Mouse (Mus musculus) kidney, embryonic 15.5 days (tissue): Measurements from ENCODE around the gene Ltbp2. TPM values are rescaled to one million over a fixed set of nuclear protein-coding genes. Genes with fewer than 3 reads are reported as not detected.

Experiments
- ATAC-seq: fragments of 200-750 bp; cut with Nextera tagmentation; replicated peaks from 2 replicates; pipeline ENCODE4 v1.8.0; 2017; ENCODE audit warnings: moderate TSS enrichment; ENCODE audit not compliant: low FRiP score
- H3K27ac ChIP-seq: fragments of 300-500 bp; sonication (generic); 2 replicates; pipeline ENCODE4 v1.5.1; 2015; ENCODE audit warnings: mild to moderate bottlenecking, inconsistent platforms
- H3K27me3 ChIP-seq: fragments of 300-500 bp; sonication (generic); 2 replicates; pipeline ENCODE4 v1.6.1; 2015; ENCODE audit warnings: inconsistent platforms
- H3K36me3 ChIP-seq: fragments of 300-500 bp; sonication (generic); 2 replicates; pipeline ENCODE4 v1.6.1; 2015; ENCODE audit warnings: inconsistent platforms
- H3K4me1 ChIP-seq: fragments of 300-500 bp; sonication (generic); 2 replicates; pipeline ENCODE4 v1.6.1; 2015; ENCODE audit warnings: inconsistent platforms
- H3K4me2 ChIP-seq: fragments of 300-500 bp; sonication (generic); 2 replicates; pipeline ENCODE4 v1.6.1; 2015; ENCODE audit warnings: moderate library complexity, mild to moderate bottlenecking, inconsistent platforms
- H3K4me3 ChIP-seq: fragments of 300-500 bp; sonication (generic); replicated peaks from 2 replicates; pipeline ENCODE4 v1.5.1; 2015; ENCODE audit warnings: mild to moderate bottlenecking, inconsistent platforms
- H3K9ac ChIP-seq: fragments of 300-500 bp; sonication (generic); 2 replicates; pipeline ENCODE4 v1.6.1; 2015; ENCODE audit warnings: mild to moderate bottlenecking, inconsistent platforms
- H3K9me3 ChIP-seq: fragments of 300-500 bp; sonication (generic); replicated peaks from 2 replicates; pipeline ENCODE4 v1.6.1; 2016; ENCODE audit warnings: inconsistent platforms
- WGBS: fragments of 180-500 bp; shearing (Covaris S2); methylation state at CpG from one replicate; pipeline ENCODE4 v1.1.7; 2015; ENCODE audit warnings: mixed read lengths; 5-methylcytosine and 5-hydroxymethylcytosine counted together
- polyA plus RNA-seq: library from polyadenylated mRNA; unstranded; fragments of >200 nt; fragmentation: Nextera tagmentation; extraction: Ambion mirVana; gene quantifications from 2 replicates; pipeline ENCODE4 v1.2.1, GENCODE M21; 2015

Gene Ltbp2
- polyA plus RNA-seq: 0.50 and 0.62 TPM in 2 replicates

- H3K4me1 ChIP-seq: peaks cover 20% of the 10 kb centered on the region
- no peaks in the 10 kb centered on the region for H3K9me3 ChIP-seq
- H3K36me3 ChIP-seq: no peaks in the 10 kb centered on the region
- ATAC-seq: peak; percentile 44; the same call in 1 of the 2 replicates
- WGBS: 2% methylated on average over 34 of the region's 34 CpGs
- peak within 1 kb of the TSS; percentile 40 for H3K4me3 ChIP-seq
- 0 out of 2 replicates have a peak within 1 kb of the TSS, but pooled peaks have one; percentile 7 for H3K9ac ChIP-seq
- H3K27me3 ChIP-seq: peaks cover 73% of the 10 kb centered on the region
- peak within 1 kb of the TSS; percentile 58 for H3K4me2 ChIP-seq
- H3K27ac ChIP-seq: no peak within 1 kb of the TSS
Observed at GRCm38 (mm10) chr12:84876481-84877121, at the start of gene Ltbp2. Gene Ltbp2 (minus strand): TSS chr12:84876532.

GRCm38 (mm10) chr12:84924324-84924723, 48.0 kb upstream of the Ltbp2 start:
- Histone ChIP-seq H3K9ac (no peak overlapping the region), H3K4me2 (no peak overlapping the region), H3K4me3 (no peak overlapping the region), H3K4me1 (no peaks in the 10 kb centered on the region), H3K9me3 (no peaks in the 10 kb centered on the region), H3K27me3 (no peaks in the 10 kb centered on the region), H3K27ac (no peak overlapping the region), H3K36me3 (peaks cover 88% of the 10 kb centered on the region)
- no peak for ATAC-seq
- WGBS: 90% methylated on average over 5 of the region's 5 CpGs

DNA sequence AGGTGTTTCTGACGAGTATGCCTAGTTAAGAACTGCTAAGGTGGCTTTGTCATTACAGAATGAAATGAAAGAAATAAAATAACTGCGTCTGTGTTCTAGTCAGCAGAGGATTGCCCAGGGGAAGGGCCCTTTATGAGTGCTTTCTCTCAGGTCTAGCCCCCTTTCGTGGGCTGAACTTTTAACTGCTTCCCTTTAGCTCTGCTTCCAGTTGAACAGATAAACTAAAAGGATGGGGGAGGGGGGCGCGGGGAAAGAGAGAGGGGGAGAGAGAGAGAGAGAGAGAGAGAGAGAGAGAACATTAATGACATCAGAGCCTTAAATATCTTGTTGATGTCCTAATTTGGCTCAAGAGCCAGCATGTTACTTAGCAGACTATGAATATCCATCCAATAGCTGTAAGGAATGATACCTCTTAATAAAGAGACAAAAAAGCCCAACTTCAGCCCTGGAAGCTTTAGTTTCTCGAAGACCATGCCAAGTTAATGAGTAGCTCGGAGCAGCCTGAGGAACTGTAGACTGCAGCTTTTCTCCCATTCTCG, 45.6 kb upstream of the Ltbp2 start:
- Histone ChIP-seq H3K4me1 (no peaks in the 10 kb centered on the region), H3K4me2 (no peak overlapping the region), H3K4me3 (no peak overlapping the region), H3K9ac (no peak overlapping the region), H3K36me3 (peaks cover 90% of the 10 kb centered on the region), H3K9me3 (no peaks in the 10 kb centered on the region), H3K27me3 (no peaks in the 10 kb centered on the region), H3K27ac (no peak overlapping the region)
- WGBS: 82% methylated on average over 8 of the region's 8 CpGs
- ATAC-seq: no peak

GRCm38 (mm10) chr12:84918809-84919208, 42.5 kb upstream of the Ltbp2 start:
- H3K27me3 ChIP-seq: no peaks in the 10 kb centered on the region

GRCm38 (mm10) chr12:84917799-84918198, 41.5 kb upstream of the Ltbp2 start:
- H3K4me1 ChIP-seq: no peaks in the 10 kb centered on the region
- H3K4me3 ChIP-seq: no peak overlapping the region
- H3K9me3 ChIP-seq: no peaks in the 10 kb centered on the region
- H3K4me2 ChIP-seq: no peak overlapping the region
- H3K9ac ChIP-seq: no peak overlapping the region
- no peak overlapping the region for H3K27ac ChIP-seq
- H3K36me3 ChIP-seq: peaks cover 55% of the 10 kb centered on the region
- no peaks in the 10 kb centered on the region for H3K27me3 ChIP-seq
- no peak for ATAC-seq
- 72% methylated on average over 3 of the region's 3 CpGs for WGBS

More at GRCm38 (mm10) chr12:84918809-84919208, 42.5 kb upstream of the Ltbp2 start:
- 89% methylated on average over 6 of the region's 6 CpGs for WGBS
- Histone ChIP-seq H3K4me2 (no peak overlapping the region), H3K9ac (no peak overlapping the region), H3K4me1 (no peaks in the 10 kb centered on the region), H3K27ac (no peak overlapping the region), H3K4me3 (no peak overlapping the region), H3K9me3 (no peaks in the 10 kb centered on the region), H3K36me3 (peaks cover 63% of the 10 kb centered on the region)
- no peak for ATAC-seq

DNA sequence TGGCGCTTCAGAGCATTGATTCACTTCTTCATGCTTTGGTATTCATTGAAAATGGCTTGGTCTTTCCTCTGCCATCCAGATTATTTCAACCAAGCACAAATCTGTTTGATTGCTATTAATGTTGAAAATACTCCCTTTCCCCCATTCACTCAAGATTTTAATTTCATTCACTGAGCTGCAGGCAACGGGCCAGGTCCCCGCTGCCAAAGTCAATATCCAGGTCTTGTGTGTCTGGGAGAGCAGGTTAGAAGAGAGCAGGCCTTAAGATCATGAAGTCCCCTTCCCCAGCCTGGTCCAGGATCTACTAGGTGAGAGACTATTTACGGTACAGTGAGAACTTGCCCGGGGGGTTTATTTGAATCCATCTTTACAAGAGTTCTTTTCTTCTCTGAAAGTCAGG, 38.6 kb upstream of the Ltbp2 start:
- ATAC-seq: no peak
- no peak overlapping the region for H3K27ac ChIP-seq
- H3K36me3 ChIP-seq: peaks cover 31% of the 10 kb centered on the region
- 89% methylated on average over 5 of the region's 5 CpGs for whole genome bisulfite sequencing
- H3K9ac ChIP-seq: no peak overlapping the region
- no peaks in the 10 kb centered on the region for H3K27me3 ChIP-seq
- H3K4me3 ChIP-seq: no peak overlapping the region
- H3K9me3 ChIP-seq: no peaks in the 10 kb centered on the region
- H3K4me1 ChIP-seq: no peaks in the 10 kb centered on the region
- no peak overlapping the region for H3K4me2 ChIP-seq

- no peak overlapping the region for H3K4me3 ChIP-seq
- 85% methylated on average over 4 of the region's 4 CpGs for WGBS
- peaks cover 10% of the 10 kb centered on the region; the same call in 1 of the 2 replicates for H3K36me3 ChIP-seq
- ATAC-seq: no peak
- no peaks in the 10 kb centered on the region for H3K9me3 ChIP-seq
- H3K27me3 ChIP-seq: no peaks in the 10 kb centered on the region
- no peak overlapping the region for H3K4me2 ChIP-seq
- no peak overlapping the region for H3K27ac ChIP-seq
- no peak overlapping the region for H3K9ac ChIP-seq
- 0 out of 2 replicates have a peak, but pooled peaks cover under 1% of the 10 kb centered on the region for H3K4me1 ChIP-seq
Observed at GRCm38 (mm10) chr12:84912652-84913104, 36.3 kb upstream of the Ltbp2 start.

- Histone ChIP-seq H3K4me3 (no peak overlapping the region), H3K4me1 (0 out of 2 replicates have a peak, but pooled peaks cover 4% of the 10 kb centered on the region), H3K9me3 (no peaks in the 10 kb centered on the region), H3K4me2 (no peak overlapping the region), H3K36me3 (peaks cover 1% of the 10 kb centered on the region; the same call in 1 of the 2 replicates), H3K27ac (no peak overlapping the region), H3K27me3 (no peaks in the 10 kb centered on the region), H3K9ac (no peak overlapping the region)
- 89% methylated on average over 2 of the region's 2 CpGs for WGBS
- ATAC-seq: no peak
Observed at GRCm38 (mm10) chr12:84911640-84912039, 35.3 kb upstream of the Ltbp2 start.

DNA sequence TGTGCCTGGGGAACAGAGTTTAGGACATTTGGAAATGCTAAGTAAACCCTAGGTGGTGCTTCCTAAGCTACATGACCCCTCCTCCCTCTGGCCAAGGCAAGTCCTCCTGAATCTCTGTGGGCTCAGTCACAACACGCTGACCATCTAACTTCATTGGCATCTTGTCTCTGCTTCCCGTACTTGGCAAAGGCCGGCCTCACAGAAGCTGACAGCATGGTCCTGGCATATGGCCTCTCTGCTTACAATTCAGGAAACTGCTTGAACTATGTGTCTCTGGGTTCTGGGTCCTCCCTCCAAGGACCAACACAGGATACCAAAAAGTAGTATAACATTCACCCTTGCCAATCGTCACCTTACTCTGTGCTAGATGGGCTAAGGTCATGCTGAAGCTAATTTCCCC, 33.7 kb upstream of the Ltbp2 start:
- Histone ChIP-seq H3K27ac (no peak overlapping the region), H3K9ac (no peak overlapping the region), H3K36me3 (no peaks in the 10 kb centered on the region), H3K27me3 (no peaks in the 10 kb centered on the region), H3K9me3 (no peaks in the 10 kb centered on the region), H3K4me1 (0 out of 2 replicates have a peak, but pooled peaks cover 4% of the 10 kb centered on the region), H3K4me2 (no peak overlapping the region), H3K4me3 (no peak overlapping the region)
- WGBS: 94% methylated on average over 4 of the region's 4 CpGs
- ATAC-seq: no peak

- H3K4me1 ChIP-seq: 0 out of 2 replicates have a peak, but pooled peaks cover 4% of the 10 kb centered on the region
- no peak overlapping the region for H3K9ac ChIP-seq
- no peak overlapping the region for H3K4me3 ChIP-seq
- no peak overlapping the region for H3K4me2 ChIP-seq
- ATAC-seq: no peak
- WGBS: 60% methylated on average over 10 of the region's 10 CpGs
- H3K36me3 ChIP-seq: no peaks in the 10 kb centered on the region
- no peaks in the 10 kb centered on the region for H3K27me3 ChIP-seq
- no peaks in the 10 kb centered on the region for H3K9me3 ChIP-seq
- H3K27ac ChIP-seq: no peak overlapping the region
Observed at GRCm38 (mm10) chr12:84907627-84908480, 31.5 kb upstream of the Ltbp2 start.

GRCm38 (mm10) chr12:84907024-84907626, 30.8 kb upstream of the Ltbp2 start:
- Histone ChIP-seq H3K4me2 (no peak overlapping the region), H3K4me3 (no peak overlapping the region), H3K9me3 (no peaks in the 10 kb centered on the region), H3K27me3 (no peaks in the 10 kb centered on the region), H3K27ac (no peak overlapping the region), H3K36me3 (no peaks in the 10 kb centered on the region), H3K9ac (no peak overlapping the region), H3K4me1 (0 out of 2 replicates have a peak, but pooled peaks cover 4% of the 10 kb centered on the region)
- ATAC-seq: no peak
- WGBS: 67% methylated on average over 12 of the region's 12 CpGs
